Mouse (Mus musculus) spleen, adult 2 months (tissue): ENCODE results near the gene Hlcs.

Experiments
- CTCF ChIP-seq: fragments of 200-500 bp; IDR thresholded peaks from 2 replicates; pipeline ENCODE4 v1.5.1; 2011; ENCODE audit warnings: mild to moderate bottlenecking, inconsistent platforms; ENCODE audit not compliant: insufficient read depth, insufficient read length, insufficient replicate concordance; ENCODE audit errors: extremely low read depth
- POLR2A ChIP-seq: fragments of 200-500 bp; IDR thresholded peaks from 2 replicates; pipeline ENCODE4 v1.6.1; 2011; ENCODE audit warnings: low read depth, low read length, inconsistent platforms

DNA sequence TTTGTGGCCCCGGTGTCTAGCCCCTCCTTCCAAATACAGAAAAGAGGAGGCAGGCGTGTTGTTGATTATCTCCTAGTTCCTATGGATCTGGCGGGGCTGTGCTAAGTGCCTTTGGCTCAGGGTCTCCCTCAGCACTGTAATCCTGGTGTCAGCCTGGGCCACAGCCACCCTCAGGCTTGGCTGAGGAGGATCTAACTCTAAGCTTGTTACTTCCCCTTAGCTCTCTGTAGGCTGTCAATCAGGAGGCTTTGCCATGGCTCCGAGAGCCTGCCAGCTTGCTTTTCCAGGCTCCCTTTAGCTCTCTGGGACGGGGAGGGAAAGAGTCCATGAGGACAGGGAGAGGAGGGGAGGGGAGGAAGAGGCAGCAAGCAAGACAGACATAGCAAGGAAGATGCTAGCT lies 148.4 kb downstream of the Hlcs start:
- TF ChIP-seq CTCF, result no peak
- no peak for TF ChIP-seq POLR2A
